Mouse (Mus musculus) ES-E14 (cell line): ENCODE results near the gene Gcnt7.

Experiments
- HCFC1 ChIP-seq: IDR thresholded peaks from 2 replicates; pipeline ENCODE4 v1.6.1; 2012; ENCODE audit warnings: low read length, inconsistent platforms, borderline replicate concordance; ENCODE audit not compliant: insufficient read depth
- ZC3H11A ChIP-seq: IDR thresholded peaks from 2 replicates; pipeline ENCODE4 v1.6.1; 2012; ENCODE audit warnings: low read depth, mild to moderate bottlenecking, inconsistent platforms, low read length, borderline replicate concordance
- ZNF384 ChIP-seq: IDR thresholded peaks from 2 replicates; pipeline ENCODE4 v1.6.1; 2012; ENCODE audit warnings: low read depth, low read length, inconsistent platforms

- no peak for TF ChIP-seq ZC3H11A
- no peak for TF ChIP-seq ZNF384
- no peak for TF ChIP-seq HCFC1
These were observed 25.5 kb upstream of the Gcnt7 start for GRCm38 (mm10) chr2:172483766-172484413.
